Mouse (Mus musculus): ENCODE data around the gene Apol7e.
"Not testable (repeated sequence)": the region's sequence is repeated elsewhere in the genome, so short reads cannot be mapped to it uniquely, and the experiment has no call there.

Apol7e gene

GRCm38 (mm10) chr15:77698656-77699055 is at the start of gene Apol7e:
TSS of gene Apol7e (plus strand) at chr15:77698857.
- not testable (repeated sequence) for DNase-seq (ENCODE audit: extremely low read depth, insufficient read length, low spot score)

- not testable (repeated sequence) for DNase-seq (ENCODE audit: extremely low read depth, insufficient read length, low spot score)
These were observed 47.5 kb upstream of the Apol7e start for GRCm38 (mm10) chr15:77651143-77651542.

DNA sequence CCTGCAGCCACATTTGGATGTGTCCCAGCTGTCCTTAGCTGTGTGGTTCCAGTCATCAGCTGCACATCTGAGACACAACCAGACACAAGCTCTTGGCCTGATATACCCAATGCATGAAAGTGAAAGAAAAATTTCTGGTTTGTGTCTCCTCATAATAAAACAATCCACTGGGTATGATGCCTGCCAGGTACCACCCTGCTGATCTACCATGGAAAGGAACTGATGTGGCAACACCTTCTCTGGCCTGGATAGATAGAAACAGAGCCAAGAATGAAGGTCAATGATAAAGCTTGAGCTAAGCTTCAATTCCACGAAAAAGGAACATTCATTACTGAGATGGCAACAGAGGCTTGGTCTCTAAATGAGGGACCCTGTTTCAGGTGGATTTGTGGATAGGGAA is 38.9 kb upstream of the Apol7e start:
- not testable (repeated sequence) for DNase-seq (ENCODE audit: extremely low read depth, insufficient read length, low spot score)

DNA sequence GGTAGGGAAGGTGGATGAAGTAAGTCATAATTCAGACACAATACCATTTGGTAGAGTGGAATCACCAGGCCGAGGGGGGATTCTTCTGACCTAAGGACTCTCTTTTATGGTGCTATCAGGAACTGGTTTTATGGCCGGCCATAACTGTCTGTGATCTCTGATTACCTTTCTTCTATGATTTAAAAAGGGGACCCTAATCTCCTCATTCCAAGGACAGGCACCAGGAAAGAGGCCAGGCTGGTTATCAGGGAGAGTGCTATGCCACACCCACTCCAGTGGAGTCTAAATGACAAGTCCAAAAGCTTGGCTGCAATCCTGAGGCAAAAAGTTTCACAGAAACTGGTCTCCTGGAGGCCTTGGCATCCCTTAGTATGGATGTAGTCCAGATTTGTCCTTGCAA is 36.8 kb upstream of the Apol7e start:
- not testable (repeated sequence) for DNase-seq (ENCODE audit: extremely low read depth, insufficient read length, low spot score)

DNA sequence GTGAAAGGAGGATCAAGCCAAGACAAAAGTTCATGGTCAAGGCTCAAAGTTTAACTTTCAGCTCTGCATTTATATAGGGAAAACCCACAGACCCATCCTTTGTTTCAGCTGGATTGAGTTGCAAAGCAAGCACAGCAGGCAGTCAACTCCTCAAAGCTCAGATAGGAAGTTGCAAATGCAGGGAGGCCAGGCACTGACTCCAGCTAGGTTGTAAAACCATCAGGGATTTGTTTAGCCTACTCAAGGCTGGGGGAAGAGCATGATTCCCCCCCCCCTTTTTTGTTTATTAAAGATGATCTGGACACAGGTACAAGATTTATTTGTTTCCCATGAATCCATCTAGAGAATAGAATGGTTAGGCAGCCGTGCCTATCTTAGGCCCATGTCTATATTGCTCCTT is 24.6 kb upstream of the Apol7e start:
- not testable (repeated sequence) for DNase-seq (ENCODE audit: extremely low read depth, insufficient read length, low spot score)

DNA sequence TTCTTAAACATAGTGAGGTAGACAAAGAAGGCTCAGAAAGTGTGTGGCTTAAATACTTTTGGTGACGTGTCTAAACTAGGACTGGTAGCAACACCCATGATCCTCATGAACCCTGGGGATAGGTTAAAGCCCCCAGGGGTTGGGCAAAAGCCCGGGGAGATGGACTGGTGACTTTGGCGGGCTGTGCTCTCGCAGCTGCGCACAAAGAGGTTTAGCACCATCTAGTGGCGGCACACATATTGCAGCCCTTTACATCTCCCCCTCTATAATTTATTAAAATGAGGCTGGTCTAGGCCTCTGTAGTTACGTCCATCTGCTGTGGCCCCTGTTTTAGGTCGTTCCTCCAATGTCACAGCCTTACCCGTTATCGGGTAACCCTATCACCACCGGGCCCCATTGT is 14.7 kb upstream of the Apol7e start:
- peak; percentile 9 for DNase-seq (ENCODE audit: extremely low read depth, insufficient read length, low spot score)

GRCm38 (mm10) chr15:77691532-77692311 is 6.9 kb upstream of the Apol7e start:
- not testable (repeated sequence) for DNase-seq (ENCODE audit: extremely low read depth, insufficient read length, low spot score)

DNA sequence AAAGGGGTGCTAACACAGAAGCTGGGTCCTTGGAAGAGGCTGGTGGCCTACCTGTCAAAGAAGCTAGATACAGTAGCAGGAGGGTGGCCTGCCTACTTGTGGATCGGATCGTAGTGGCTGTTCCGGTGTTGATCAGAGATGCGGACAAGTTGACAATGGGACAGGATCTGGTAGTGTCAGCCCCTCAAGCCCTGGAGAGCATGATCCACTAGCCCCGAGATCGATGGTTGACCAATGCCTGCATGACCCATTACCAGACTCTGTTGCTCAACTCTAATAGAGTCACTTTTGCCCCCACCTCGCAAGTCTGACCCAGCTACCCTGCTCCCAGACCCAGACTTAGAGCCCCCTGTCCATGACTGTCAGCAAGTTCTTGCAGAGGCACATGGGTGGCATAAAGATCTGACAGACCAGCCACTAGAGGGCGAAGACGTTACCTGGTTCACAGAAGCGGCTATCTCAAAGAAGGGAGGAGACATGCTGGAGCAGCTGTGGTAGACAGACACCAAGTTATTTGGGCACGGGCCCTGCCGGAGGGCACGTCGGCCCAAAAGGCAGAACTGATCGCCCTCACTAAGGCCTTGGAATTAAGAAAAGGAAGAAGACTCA is 3.9 kb upstream of the Apol7e start:
- DNase-seq (ENCODE audit: extremely low read depth, insufficient read length, low spot score), result peak; percentile 33

- DNase-seq (ENCODE audit: extremely low read depth, insufficient read length, low spot score), result not testable (repeated sequence)
These were observed 6.6 kb downstream of the Apol7e start for GRCm38 (mm10) chr15:77705306-77705705.

DNA sequence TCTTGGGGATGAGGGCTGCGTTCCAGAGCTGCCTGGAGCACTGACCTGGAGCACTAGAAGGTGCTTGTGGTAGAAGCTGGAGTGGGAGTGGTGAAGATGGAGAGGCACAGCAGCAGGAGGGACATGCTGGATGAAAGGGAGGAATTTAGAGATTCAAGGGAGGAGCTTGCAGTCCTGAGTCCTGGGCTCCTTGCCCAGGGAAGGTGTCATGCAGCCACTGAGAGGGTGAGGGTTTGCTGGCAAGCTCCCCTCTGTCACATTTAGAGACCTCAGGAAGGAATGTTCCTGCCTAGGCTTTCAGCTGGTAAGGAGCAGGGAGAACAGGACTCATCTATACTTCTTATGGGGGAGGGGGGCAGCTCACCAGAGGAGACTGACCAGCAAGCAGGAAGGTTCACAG is 10.3 kb downstream of the Apol7e start:
- peak; percentile 56 for DNase-seq (ENCODE audit: extremely low read depth, insufficient read length, low spot score)

- peak; percentile 28 for DNase-seq (ENCODE audit: extremely low read depth, insufficient read length, low spot score)
These were observed 19.6 kb downstream of the Apol7e start for GRCm38 (mm10) chr15:77718240-77718639.

GRCm38 (mm10) chr15:77721509-77721908 is 22.9 kb downstream of the Apol7e start:
- DNase-seq (ENCODE audit: extremely low read depth, insufficient read length, low spot score), result not testable (repeated sequence)

DNA sequence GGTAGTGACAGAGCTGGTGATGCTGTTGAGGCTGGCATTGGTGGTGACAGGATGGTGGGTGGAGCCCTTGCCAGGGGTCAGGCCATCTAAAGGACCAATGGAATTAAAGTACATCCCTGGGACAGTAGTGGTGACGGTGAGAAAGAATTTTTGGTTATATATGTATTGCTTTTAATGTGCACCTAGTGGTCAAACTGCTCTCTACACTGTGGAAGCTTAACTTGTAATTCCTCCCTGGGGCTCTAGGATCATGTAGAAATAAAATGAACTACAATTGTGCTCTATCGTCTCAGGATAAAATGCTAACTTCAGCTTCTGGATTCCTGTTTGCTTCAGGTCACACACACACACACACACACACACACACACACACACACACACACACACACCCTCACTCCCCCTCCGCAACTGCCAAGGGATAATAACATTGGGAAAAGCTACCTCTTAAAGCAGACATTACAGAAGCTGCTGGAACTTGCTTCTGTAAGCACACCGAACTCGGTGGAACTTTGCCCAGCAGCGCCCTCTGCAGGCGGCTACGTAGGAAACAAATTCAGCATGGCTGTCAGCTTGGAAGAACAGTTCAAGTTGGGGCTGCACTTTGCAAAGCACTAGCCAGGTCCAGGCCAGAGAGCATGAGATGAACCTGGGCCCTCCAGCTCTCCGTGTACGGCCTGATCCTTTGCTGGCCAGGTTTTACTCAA is 25.7 kb downstream of the Apol7e start:
- not testable (repeated sequence) for DNase-seq (ENCODE audit: extremely low read depth, insufficient read length, low spot score)

GRCm38 (mm10) chr15:77725393-77726020 is 26.9 kb downstream of the Apol7e start:
- peak; percentile 55 for DNase-seq (ENCODE audit: extremely low read depth, insufficient read length, low spot score)

- peak; percentile 40 for DNase-seq (ENCODE audit: extremely low read depth, insufficient read length, low spot score)
These were observed 28.5 kb downstream of the Apol7e start for GRCm38 (mm10) chr15:77727139-77727538.

GRCm38 (mm10) chr15:77727745-77728144 is 29.1 kb downstream of the Apol7e start:
- DNase-seq (ENCODE audit: extremely low read depth, insufficient read length, low spot score), result peak; percentile 25

DNA sequence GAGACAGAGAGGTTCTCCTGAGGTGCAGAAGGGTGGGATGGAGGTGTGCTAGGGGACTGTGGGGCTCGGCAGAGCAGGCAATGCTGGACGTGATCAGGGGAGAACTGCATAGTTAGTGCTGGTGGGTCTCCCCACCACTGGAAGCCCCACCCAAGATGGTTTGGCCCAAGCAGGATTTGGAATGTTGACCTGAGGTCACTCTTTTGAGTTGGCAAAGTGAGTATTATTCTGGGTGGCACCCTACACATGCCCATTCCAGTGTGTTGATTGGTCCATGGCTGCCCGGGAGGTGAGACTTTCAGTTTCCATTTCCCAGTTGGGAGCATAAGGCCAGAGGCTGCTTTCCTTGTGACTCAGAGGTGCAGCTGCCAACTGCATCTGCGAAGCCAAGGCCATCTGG is 30.1 kb downstream of the Apol7e start, which contains the start of gene Apol9b:
Apol9b (plus strand) TSS at position 301 of the 400 bp plus-strand sequence.
- DNase-seq (ENCODE audit: extremely low read depth, insufficient read length, low spot score), result not testable (repeated sequence)

GRCm38 (mm10) chr15:77731605-77732004 is 32.9 kb downstream of the Apol7e start:
- no peak for DNase-seq (ENCODE audit: extremely low read depth, insufficient read length, low spot score)

GRCm38 (mm10) chr15:77732851-77733250 is 34.2 kb downstream of the Apol7e start:
- DNase-seq (ENCODE audit: extremely low read depth, insufficient read length, low spot score), result not testable (repeated sequence)

DNA sequence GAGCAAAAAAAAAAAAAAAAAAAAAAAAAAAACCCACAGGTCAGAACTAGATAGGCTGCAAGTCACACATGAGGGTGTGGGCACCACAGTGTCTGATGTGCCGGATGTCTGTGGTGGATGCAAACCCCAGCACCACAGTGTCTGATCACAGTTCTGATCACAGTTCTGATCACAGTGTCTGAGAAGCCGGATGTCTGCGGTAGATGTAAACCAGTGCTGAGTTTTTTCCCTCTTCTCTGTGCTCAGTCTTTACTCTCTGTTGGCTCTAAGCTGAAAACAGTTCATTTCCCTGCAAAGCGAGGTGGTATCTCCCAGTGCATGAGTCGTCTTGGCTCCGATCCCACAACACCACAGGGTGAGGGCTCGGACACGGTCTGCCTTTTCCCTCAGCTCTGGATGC is 34.7 kb downstream of the Apol7e start:
- DNase-seq (ENCODE audit: extremely low read depth, insufficient read length, low spot score), result peak; percentile 71

GRCm38 (mm10) chr15:77733903-77734302 is 35.2 kb downstream of the Apol7e start:
- not testable (repeated sequence) for DNase-seq (ENCODE audit: extremely low read depth, insufficient read length, low spot score)
